Comparison of ENCODE assay signal across 10 mouse cellular contexts in genomic region chr9:102403086-102404021, GRCm38 (mm10). TPM values are rescaled to one million over a fixed set of nuclear protein-coding genes. Genes with fewer than 3 reads are reported as not detected.
A peak's percentile ranks its signal among the peaks of the same experiment; 100 is the strongest.
DNase-seq lines count a peak whose midpoint lies in the region; ATAC-seq and TF ChIP-seq lines count a peak whose summit lies in the region.
"Had no signal": no experiment of that assay in that cellular context is flagged by ENCODE, and none has a peak within 500 bp of the region (broad histone marks: within the 10 kb centered on the region; RNA-seq: fewer than 3 reads in every experiment).

No protein-coding gene starts in this region.

- no peak overlapping the region for H3K9ac ChIP-seq in intestine, embryonic 14.5 days (ENCODE audit: low read length)
- H3K9ac ChIP-seq in intestine, embryonic 16.5 days (ENCODE audit: low read depth, low read length): no peak overlapping the region
- H3K9ac ChIP-seq in intestine, embryonic 15.5 days: no peak overlapping the region
- no peak overlapping the region for H3K9ac ChIP-seq in midbrain, embryonic 12.5 days (replicated peaks)
- no peak overlapping the region for H3K9ac ChIP-seq in stomach, embryonic 16.5 days (ENCODE audit: low read length)

- H3K4me3 ChIP-seq in intestine, embryonic 14.5 days (ENCODE audit: low read depth, low read length): no peak overlapping the region
- H3K4me3 ChIP-seq in intestine, embryonic 16.5 days (ENCODE audit: low read length): no peak overlapping the region
- peak overlapping the region; percentile 60 for H3K4me3 ChIP-seq in gastrocnemius, adult 2 months
- no peak overlapping the region for H3K4me3 ChIP-seq in intestine, embryonic 15.5 days (replicated peaks)
- H3K4me3 ChIP-seq in midbrain, embryonic 12.5 days: no peak overlapping the region
- no peak overlapping the region for H3K4me3 ChIP-seq in stomach, embryonic 16.5 days (replicated peaks; ENCODE audit: low read length)
- H3K4me3 ChIP-seq: megakaryocyte, embryonic 14.5 days had no signal

- peak; percentile 89 for TF ChIP-seq CTCF in gastrocnemius, adult 2 months (IDR thresholded peaks at IDR 0.05)

- no peak overlapping the region for H3K27ac ChIP-seq in intestine, embryonic 14.5 days (ENCODE audit: low read depth)
- no peak overlapping the region for H3K27ac ChIP-seq in intestine, embryonic 16.5 days (ENCODE audit: low read length)
- peak overlapping the region; percentile 85 for H3K27ac ChIP-seq in gastrocnemius, adult 2 months
- no peak overlapping the region for H3K27ac ChIP-seq in intestine, embryonic 15.5 days
- no peak overlapping the region for H3K27ac ChIP-seq in midbrain, embryonic 12.5 days (replicated peaks)
- H3K27ac ChIP-seq in stomach, embryonic 16.5 days (ENCODE audit: low read length): no peak overlapping the region

- H3K9me3 ChIP-seq in intestine, embryonic 14.5 days (ENCODE audit: control insufficient read depth, low read length): no peaks in the 10 kb centered on the region
- H3K9me3 ChIP-seq in intestine, embryonic 16.5 days (ENCODE audit: control insufficient read depth, low read length): no peaks in the 10 kb centered on the region
- H3K9me3 ChIP-seq in intestine, embryonic 15.5 days: no peaks in the 10 kb centered on the region
- H3K9me3 ChIP-seq in midbrain, embryonic 12.5 days: no peaks in the 10 kb centered on the region
- no peaks in the 10 kb centered on the region for H3K9me3 ChIP-seq in stomach, embryonic 16.5 days (replicated peaks; ENCODE audit: control insufficient read depth, low read length)

- H3K4me1 ChIP-seq in intestine, embryonic 14.5 days (replicated peaks; ENCODE audit: control insufficient read depth, insufficient read depth, low read length): no peaks in the 10 kb centered on the region
- H3K4me1 ChIP-seq in intestine, embryonic 16.5 days (ENCODE audit: control insufficient read depth, insufficient read depth, low read length): 0 out of 2 replicates have a peak, but pooled peaks cover 2% of the 10 kb centered on the region
- H3K4me1 ChIP-seq in intestine, embryonic 15.5 days (replicated peaks): no peaks in the 10 kb centered on the region
- H3K4me1 ChIP-seq in midbrain, embryonic 12.5 days: peaks cover 4% of the 10 kb centered on the region; the same call in 1 of the 2 replicates
- H3K4me1 ChIP-seq in stomach, embryonic 16.5 days (ENCODE audit: control insufficient read depth, insufficient read depth, low read length): no peaks in the 10 kb centered on the region

- intact Hi-C loops in gastrocnemius, adult 2 months (cut with DNase I): no loop called here
- intact Hi-C loops in left cerebral cortex, postnatal 10 days (cut with DNase I): loop anchor here (2.0 kb wide), 1 partner anchor 141 kb away; no protein-coding TSS in a partner anchor

- DNase-seq in intestine, embryonic 14.5 days (ENCODE audit: low spot score): peak; percentile 74
- DNase-seq in gastrocnemius, adult 2 months: peak; percentile 76
- DNase-seq in left cerebral cortex, postnatal 10 days (ENCODE audit: extremely low spot score in 1 of 2, low spot score in 2 of 2): peak; percentile 26 to 59

- 30% methylated on average over 18 of the region's 18 CpGs for WGBS in intestine, embryonic 14.5 days
- WGBS in intestine, embryonic 16.5 days: 28% methylated on average over 18 of the region's 18 CpGs
- 30% methylated on average over 18 of the region's 18 CpGs for WGBS in intestine, embryonic 15.5 days
- 31% methylated on average over 18 of the region's 18 CpGs for WGBS in midbrain, embryonic 12.5 days
- WGBS in stomach, embryonic 16.5 days: 24% methylated on average over 18 of the region's 18 CpGs

- no peaks in the 10 kb centered on the region for H3K27me3 ChIP-seq in intestine, embryonic 14.5 days (replicated peaks; ENCODE audit: control insufficient read depth, insufficient read depth, low read length)
- no peaks in the 10 kb centered on the region for H3K27me3 ChIP-seq in intestine, embryonic 16.5 days (replicated peaks; ENCODE audit: control insufficient read depth, insufficient read depth, low read length)
- no peaks in the 10 kb centered on the region for H3K27me3 ChIP-seq in intestine, embryonic 15.5 days (replicated peaks)
- H3K27me3 ChIP-seq in midbrain, embryonic 12.5 days: peaks cover 50% of the 10 kb centered on the region
- no peaks in the 10 kb centered on the region for H3K27me3 ChIP-seq in stomach, embryonic 16.5 days (ENCODE audit: control insufficient read depth, insufficient read depth, low read length)

- no peak overlapping the region for H3K4me2 ChIP-seq in intestine, embryonic 14.5 days (ENCODE audit: low read length)
- H3K4me2 ChIP-seq in intestine, embryonic 16.5 days (ENCODE audit: low read depth, low read length): no peak overlapping the region
- H3K4me2 ChIP-seq in intestine, embryonic 15.5 days (replicated peaks): no peak overlapping the region
- no peak overlapping the region for H3K4me2 ChIP-seq in midbrain, embryonic 12.5 days (replicated peaks)
- H3K4me2 ChIP-seq in stomach, embryonic 16.5 days (ENCODE audit: low read depth, low read length): no peak overlapping the region

- peak; percentile 77 for ATAC-seq in intestine, embryonic 14.5 days (replicated peaks; ENCODE audit: low FRiP score, low TSS enrichment, low read depth)
- no peak; the same call in 1 of the 2 replicates for ATAC-seq in intestine, embryonic 16.5 days
- ATAC-seq in common myeloid progenitor, adult 5-6 weeks (replicated peaks; ENCODE audit: low read depth, poor library complexity, severe bottlenecking): peak; percentile 45; the same call in 1 of the 2 replicates
- ATAC-seq in intestine, embryonic 15.5 days: 0 out of 2 replicates have a peak, but pooled peaks have one; percentile 39
- ATAC-seq in midbrain, embryonic 12.5 days (ENCODE audit: low FRiP score, low read depth): peak; percentile 68
- ATAC-seq in stomach, embryonic 16.5 days (ENCODE audit: insufficient read depth, low FRiP score): peak; percentile 40; the same call in 1 of the 2 replicates

- no peaks in the 10 kb centered on the region for H3K36me3 ChIP-seq in intestine, embryonic 14.5 days (ENCODE audit: control insufficient read depth, insufficient read depth, low read length)
- no peaks in the 10 kb centered on the region for H3K36me3 ChIP-seq in intestine, embryonic 16.5 days (ENCODE audit: control insufficient read depth, insufficient read depth, low read length)
- H3K36me3 ChIP-seq in intestine, embryonic 15.5 days: no peaks in the 10 kb centered on the region
- no peaks in the 10 kb centered on the region for H3K36me3 ChIP-seq in midbrain, embryonic 12.5 days
- no peaks in the 10 kb centered on the region for H3K36me3 ChIP-seq in stomach, embryonic 16.5 days (ENCODE audit: control insufficient read depth, insufficient read depth, low read length)
- H3K36me3 ChIP-seq: G1E had no signal

RNA-seq across cellular contexts. Expression of gene Ephb1, which starts 48.9 kb away (rescaled TPM):
- 12.5 and 12.8 TPM in 2 replicates for polyA plus RNA-seq in intestine, embryonic 14.5 days (2014; fragmentation: Nextera tagmentation; extraction: Ambion mirVana)
- polyA plus RNA-seq in intestine, embryonic 16.5 days (2015; fragmentation: Nextera tagmentation; extraction: Ambion mirVana): 5.0 and 5.1 TPM in 2 replicates
- total RNA-seq in common myeloid progenitor, adult 5-6 weeks (2017): 0.92 TPM in 1 of 2 replicates, not detected in the other
- 1 to 10 TPM in 1 of 2 experiments, under 1 TPM in 1; 0.48 to 1.0 TPM for total RNA-seq in gastrocnemius, adult 2 months (2021)
- polyA plus RNA-seq in intestine, embryonic 15.5 days (2015; fragmentation: Nextera tagmentation; extraction: Ambion mirVana): 6.6 and 7.4 TPM in 2 replicates
- total RNA-seq in left cerebral cortex, postnatal 10 days (2021): 10 to 100 TPM; 37.7 to 37.8 TPM
- 29.9 and 36.7 TPM in 2 replicates for polyA plus RNA-seq in midbrain, embryonic 12.5 days (2016; fragmentation: Nextera tagmentation; extraction: Ambion mirVana)
- 3.6 TPM in 2 replicates for polyA plus RNA-seq in stomach, embryonic 16.5 days (2015; fragmentation: Nextera tagmentation; extraction: Ambion mirVana)
- polyA plus RNA-seq: G1E had no signal
